Mouse (Mus musculus) spleen, adult 2 months (tissue): ENCODE results near the gene Raly. TPM values are rescaled to one million over a fixed set of nuclear protein-coding genes. Genes with fewer than 3 reads are reported as not detected.

Experiments
- DNase-seq, 2 experiments: peaks; one replicate each; pipeline versions ENCODE4 v3.0.0 to v3.0.0-alpha.2; 2012 to 2021; ENCODE audit warnings: low spot score in 2 of 2, low read depth in 1 of 2
- H3K27ac ChIP-seq: fragments of 200-500 bp; 2 replicates; pipeline ENCODE4 v1.5.1; 2012; ENCODE audit warnings: low read length, inconsistent platforms; ENCODE audit not compliant: insufficient read depth
- H3K27me3 ChIP-seq: fragments of 200-500 bp; 2 replicates; pipeline ENCODE4 v1.6.1; 2012; ENCODE audit warnings: mild to moderate bottlenecking, moderate library complexity, low read length, inconsistent platforms; ENCODE audit not compliant: control insufficient read depth, insufficient read depth
- H3K36me3 ChIP-seq: fragments of 200-500 bp; 2 replicates; pipeline ENCODE4 v1.6.1; 2012; ENCODE audit warnings: mild to moderate bottlenecking, low read length, inconsistent platforms; ENCODE audit not compliant: control insufficient read depth, insufficient read depth
- H3K4me1 ChIP-seq: fragments of 200-500 bp; 2 replicates; pipeline ENCODE4 v1.6.1; 2011; ENCODE audit warnings: inconsistent platforms; ENCODE audit not compliant: control insufficient read depth, insufficient read depth, insufficient read length
- H3K4me3 ChIP-seq: fragments of 200-500 bp; 2 replicates; pipeline ENCODE4 v1.5.1; 2011; ENCODE audit warnings: mild to moderate bottlenecking, inconsistent platforms; ENCODE audit not compliant: insufficient read depth, insufficient read length; ENCODE audit errors: extremely low read depth
- CTCF ChIP-seq: fragments of 200-500 bp; IDR thresholded peaks from 2 replicates; pipeline ENCODE4 v1.5.1; 2011; ENCODE audit warnings: mild to moderate bottlenecking, inconsistent platforms; ENCODE audit not compliant: insufficient read depth, insufficient read length, insufficient replicate concordance; ENCODE audit errors: extremely low read depth
- POLR2A ChIP-seq: fragments of 200-500 bp; IDR thresholded peaks from 2 replicates; pipeline ENCODE4 v1.6.1; 2011; ENCODE audit warnings: low read depth, low read length, inconsistent platforms
- WGBS: fragments of 180-500 bp; shearing (Covaris S2); methylation state at CpG from one replicate; pipeline ENCODE4 v1.1.7; 2018; 5-methylcytosine and 5-hydroxymethylcytosine counted together
- polyA plus RNA-seq: library from polyadenylated mRNA; depleted of rRNA; stranded (reverse); fragments of >200 nt; gene quantifications from 2 replicates; pipeline ENCODE4 v1.2.3, GENCODE M21; 2012

The Raly gene
- polyA plus RNA-seq, 1 experiment = 153 TPM

- no peaks in the 10 kb centered on the region; the same call in none of the 2 replicates for H3K4me1 ChIP-seq
- no peak for DNase-seq
- WGBS = 93% methylated on average over 2 of the region's 2 CpGs
- no peaks in the 10 kb centered on the region for H3K36me3 ChIP-seq
- TF ChIP-seq POLR2A = no peak
- TF ChIP-seq CTCF = no peak
- no peak overlapping the region for H3K4me3 ChIP-seq
- no peak overlapping the region for H3K27ac ChIP-seq
- H3K27me3 ChIP-seq = no peaks in the 10 kb centered on the region
Observed at GRCm38 (mm10) chr2:154813426-154813825, 22.5 kb downstream of the Raly start.

GRCm38 (mm10) chr2:154817089-154817488, 26.2 kb downstream of the Raly start:
- Histone ChIP-seq H3K36me3 (no peaks in the 10 kb centered on the region), H3K4me1 (peaks cover 4% of the 10 kb centered on the region), H3K4me3 (no peak overlapping the region), H3K27me3 (no peaks in the 10 kb centered on the region), H3K27ac (no peak overlapping the region)
- 65% methylated on average over 3 of the region's 3 CpGs for WGBS
- no peak for TF ChIP-seq CTCF
- no peak for TF ChIP-seq POLR2A
- no peak for DNase-seq

GRCm38 (mm10) chr2:154817788-154818187, 26.9 kb downstream of the Raly start:
- H3K4me3 ChIP-seq = no peak overlapping the region
- peak in 1 of 2 experiments; percentile 30 for DNase-seq
- H3K27ac ChIP-seq = no peak overlapping the region
- TF ChIP-seq POLR2A (no peak), CTCF (peak; percentile 30; the same call in 1 of the 2 replicates)
- H3K4me1 ChIP-seq = peaks cover 4% of the 10 kb centered on the region
- H3K36me3 ChIP-seq = no peaks in the 10 kb centered on the region
- no peaks in the 10 kb centered on the region for H3K27me3 ChIP-seq
- 45% methylated on average over 1 of the region's 1 CpGs for WGBS

GRCm38 (mm10) chr2:154818599-154818998, 27.7 kb downstream of the Raly start:
- DNase-seq = no peak
- TF ChIP-seq POLR2A (no peak), CTCF (no peak)
- no peak overlapping the region for H3K4me3 ChIP-seq
- peaks cover 4% of the 10 kb centered on the region for H3K4me1 ChIP-seq
- no peaks in the 10 kb centered on the region for H3K36me3 ChIP-seq
- 73% methylated on average over 1 of the region's 1 CpGs for WGBS
- H3K27ac ChIP-seq = no peak overlapping the region
- no peaks in the 10 kb centered on the region for H3K27me3 ChIP-seq

DNA sequence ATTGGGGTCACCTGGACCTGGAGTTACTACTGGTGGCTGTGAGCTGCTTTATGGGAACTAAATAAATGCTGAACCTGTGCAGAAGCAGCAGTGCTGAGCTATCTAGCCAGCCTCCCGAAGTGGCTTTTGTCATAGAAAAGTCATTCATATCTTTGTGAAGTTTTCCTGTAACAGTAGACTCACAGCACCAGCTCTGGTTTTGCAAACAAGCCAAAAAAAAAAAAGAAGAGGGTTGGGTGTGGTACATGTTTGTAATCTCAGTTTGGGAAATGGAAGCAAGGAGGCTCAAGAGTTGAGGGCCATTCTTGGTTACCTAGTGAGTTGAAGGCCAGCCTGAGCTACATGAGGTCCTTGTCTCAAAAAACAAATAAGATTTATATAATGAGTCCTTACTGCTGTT, 29.4 kb downstream of the Raly start:
- Histone ChIP-seq H3K27me3 (no peaks in the 10 kb centered on the region), H3K4me1 (peaks cover 4% of the 10 kb centered on the region; the same call in 1 of the 2 replicates), H3K27ac (no peak overlapping the region), H3K4me3 (no peak overlapping the region), H3K36me3 (no peaks in the 10 kb centered on the region)
- 53% methylated on average over 1 of the region's 1 CpGs for WGBS
- DNase-seq = no peak
- TF ChIP-seq POLR2A (no peak), CTCF (no peak)

DNA sequence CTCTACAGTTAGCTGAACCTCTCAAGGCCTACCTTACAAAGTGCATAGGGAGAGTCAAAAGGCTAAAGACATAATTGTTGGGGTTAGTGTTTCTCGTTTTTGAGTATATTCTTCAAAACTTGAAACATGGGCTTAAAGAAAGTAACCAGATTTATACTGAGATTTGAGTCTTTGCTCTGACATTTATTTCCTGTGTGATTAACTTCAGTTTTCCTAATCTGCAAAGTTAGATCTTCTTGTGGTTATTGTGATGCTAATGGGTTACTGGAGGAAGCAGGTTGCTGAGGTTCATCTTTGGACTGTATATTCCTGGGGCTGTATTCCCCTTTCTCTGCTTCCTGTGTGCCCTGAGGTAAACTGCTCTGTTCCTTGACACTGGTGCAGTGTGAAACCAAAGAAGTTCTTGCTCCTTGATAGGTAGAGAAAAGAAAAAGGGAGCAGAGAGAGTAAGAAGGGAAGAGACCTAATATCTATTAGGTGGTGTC, 35.2 kb downstream of the Raly start:
- 54% methylated on average over 1 of the region's 1 CpGs for WGBS
- DNase-seq = no peak
- H3K36me3 ChIP-seq = 0 out of 2 replicates have a peak, but pooled peaks cover 2% of the 10 kb centered on the region

DNA sequence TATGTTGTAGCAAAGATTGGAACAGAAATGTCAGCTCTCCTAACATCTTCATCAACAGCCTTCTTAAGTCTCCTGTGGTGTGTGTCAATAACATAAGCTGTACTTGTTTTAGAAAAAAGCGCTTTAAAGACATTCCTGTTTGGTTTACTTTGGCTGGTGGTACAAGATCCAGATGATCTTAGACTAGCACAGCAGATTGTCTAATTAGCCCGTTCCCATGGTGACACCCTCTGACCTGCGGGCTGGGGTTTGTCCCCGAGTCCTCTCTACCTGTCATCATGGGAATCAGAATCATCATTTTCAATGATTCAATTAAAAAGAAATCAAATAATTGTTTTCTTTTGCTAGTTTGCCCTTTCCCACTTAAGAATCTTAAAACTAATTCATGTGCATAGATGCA, 36.6 kb downstream of the Raly start:
- no peak for DNase-seq
- peaks cover 2% of the 10 kb centered on the region; the same call in 1 of the 2 replicates for H3K4me1 ChIP-seq

More for the DNA sequence above, 35.2 kb downstream of the Raly start:
- Histone ChIP-seq H3K27ac (no peak overlapping the region), H3K4me1 (peaks cover 2% of the 10 kb centered on the region; the same call in 1 of the 2 replicates), H3K27me3 (no peaks in the 10 kb centered on the region), H3K4me3 (no peak overlapping the region)
- no peak for TF ChIP-seq CTCF
- no peak for TF ChIP-seq POLR2A

More for the DNA sequence above, 36.6 kb downstream of the Raly start:
- peaks cover 2% of the 10 kb centered on the region; the same call in 1 of the 2 replicates for H3K36me3 ChIP-seq
- no peak overlapping the region for H3K4me3 ChIP-seq
- no peak for TF ChIP-seq POLR2A
- TF ChIP-seq CTCF = no peak
- H3K27ac ChIP-seq = no peak overlapping the region
- 92% methylated on average over 4 of the region's 4 CpGs for WGBS
- H3K27me3 ChIP-seq = no peaks in the 10 kb centered on the region
